Mouse (Mus musculus) left cerebral cortex, adult 9 months (tissue): ENCODE measurements at regions not wholly inside any gene's neighbourhood (a gene's known extent, or its start where the extent isn't known, plus 50 kb on each side); places are given as distances from the start of the nearest gene placed in this dataset.

ENCODE experiments used
- DNase-seq, 2 experiments: peaks; one replicate each; pipeline ENCODE4 v3.0.0; 2022; ENCODE audit warnings: low spot score in 2 of 2

GRCm38 (mm10) chr3:52758561-52758960, 258.5 kb downstream of the Cog6 start:
- peak in 1 of 2 experiments; percentile 40 for DNase-seq

DNA sequence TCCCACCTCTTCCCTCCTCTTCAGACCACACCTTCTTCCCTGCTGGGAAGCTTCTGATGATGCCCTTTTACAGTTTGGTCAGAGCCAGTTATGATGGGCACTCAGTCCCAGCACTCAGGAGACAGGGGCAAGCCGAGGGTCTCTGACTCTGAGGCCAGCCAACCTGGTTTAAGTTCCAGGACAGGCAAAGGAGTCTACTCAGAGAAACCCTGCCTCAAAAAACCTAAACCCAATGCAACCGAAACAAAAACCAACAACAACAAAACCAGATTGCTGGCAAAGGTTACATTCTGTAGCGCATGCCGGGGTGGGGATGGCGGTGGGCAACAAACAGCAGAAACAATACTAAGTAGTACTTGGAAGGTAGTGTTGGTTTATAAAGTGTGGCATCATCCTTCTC, 260.2 kb downstream of the Cog6 start:
- DNase-seq: no peak

- DNase-seq: no peak
These were observed 261.0 kb downstream of the Cog6 start for GRCm38 (mm10) chr3:52756006-52756405.

- DNase-seq: no peak
These were observed 262.1 kb downstream of the Cog6 start for GRCm38 (mm10) chr3:52754978-52755377.

GRCm38 (mm10) chr3:52754401-52754800, 262.6 kb downstream of the Cog6 start:
- DNase-seq: no peak

DNA sequence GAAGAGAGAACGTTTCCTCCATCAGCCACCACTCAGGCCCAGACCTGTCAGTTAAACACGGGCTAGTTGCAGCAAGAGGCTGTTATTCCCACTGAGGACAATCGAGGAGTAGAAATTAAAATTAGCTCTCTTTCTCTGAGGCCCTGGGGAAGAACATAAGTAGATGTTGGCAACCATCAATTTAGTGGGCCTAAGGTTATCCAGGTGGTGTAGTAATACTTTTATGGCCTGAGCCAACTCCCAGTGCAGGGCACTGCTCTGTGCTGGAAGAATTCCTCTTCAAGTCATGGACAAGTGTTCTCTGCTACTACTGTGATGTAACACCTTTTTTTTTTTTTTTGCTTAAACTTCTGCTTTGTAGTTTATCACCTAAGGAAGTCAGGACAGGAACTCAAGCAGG, 270.1 kb downstream of the Cog6 start:
- no peak for DNase-seq

DNA sequence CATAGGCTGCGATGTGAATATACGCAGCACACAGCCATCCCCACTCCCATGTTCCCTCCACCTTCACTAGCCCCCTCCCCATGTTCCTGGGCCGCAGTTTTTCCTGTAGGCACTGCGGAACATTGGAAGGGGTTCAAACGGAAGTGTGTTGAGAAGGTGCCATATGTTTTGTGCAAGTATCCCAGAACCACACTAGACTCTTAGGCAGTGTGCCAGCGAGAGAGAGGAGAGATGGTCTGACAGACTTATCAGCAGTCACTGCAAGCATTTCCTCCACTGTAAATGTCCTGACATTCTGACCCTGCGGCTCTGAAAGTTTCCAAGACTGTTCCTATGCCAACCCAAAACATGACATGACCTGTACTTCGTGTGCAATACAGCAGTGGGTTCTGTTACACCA, 272.7 kb downstream of the Cog6 start:
- DNase-seq: no peak

DNA sequence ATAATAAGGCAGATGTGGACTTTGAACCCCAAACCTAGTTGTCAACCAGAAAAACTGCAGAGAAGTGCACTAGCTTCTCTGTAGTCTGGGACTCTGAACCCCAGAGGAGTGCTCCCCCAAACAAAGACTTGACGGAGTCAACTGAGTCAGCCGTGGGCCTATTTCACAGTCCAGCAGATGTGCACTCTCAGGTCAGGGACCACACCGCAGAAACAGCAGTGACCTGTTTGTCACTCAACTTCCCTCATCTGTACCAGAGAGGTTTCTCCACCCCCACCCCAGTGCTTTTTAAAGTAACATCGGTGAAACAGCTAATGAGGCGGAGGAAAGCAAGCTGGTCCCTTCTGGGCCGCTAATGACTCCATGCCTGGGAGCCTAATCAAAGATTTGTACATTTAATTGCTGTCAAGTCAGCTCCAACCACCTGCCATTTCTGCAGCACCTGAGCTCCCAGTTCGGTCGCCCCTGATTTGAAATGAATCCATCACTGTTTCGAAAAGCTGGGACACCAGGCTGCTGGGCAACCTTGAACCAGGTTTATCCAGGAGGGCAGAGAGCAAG, 276.5 kb downstream of the Cog6 start:
- DNase-seq: no peak

- DNase-seq: no peak
These were observed 277.5 kb downstream of the Cog6 start for GRCm38 (mm10) chr3:52739526-52739925.

DNA sequence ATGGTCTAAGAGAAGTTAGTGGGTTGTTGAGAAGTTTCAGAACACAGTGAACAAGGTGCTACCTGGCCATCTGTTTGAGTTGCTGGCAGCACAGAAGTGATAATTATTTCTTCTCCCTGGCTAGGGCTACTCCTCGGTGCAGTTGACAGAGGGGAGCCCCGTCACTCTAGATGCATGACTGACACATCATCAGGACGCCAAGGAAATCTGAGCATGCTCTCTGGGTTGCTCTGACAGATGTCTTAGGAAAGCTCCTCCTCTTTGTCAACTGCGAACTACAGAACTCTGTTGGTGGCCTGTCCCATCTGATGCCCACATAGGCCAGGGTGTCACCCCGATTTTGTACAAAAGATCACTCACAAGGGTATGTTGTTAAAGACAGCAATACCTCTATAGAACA, 278.7 kb downstream of the Cog6 start:
- DNase-seq: no peak

DNA sequence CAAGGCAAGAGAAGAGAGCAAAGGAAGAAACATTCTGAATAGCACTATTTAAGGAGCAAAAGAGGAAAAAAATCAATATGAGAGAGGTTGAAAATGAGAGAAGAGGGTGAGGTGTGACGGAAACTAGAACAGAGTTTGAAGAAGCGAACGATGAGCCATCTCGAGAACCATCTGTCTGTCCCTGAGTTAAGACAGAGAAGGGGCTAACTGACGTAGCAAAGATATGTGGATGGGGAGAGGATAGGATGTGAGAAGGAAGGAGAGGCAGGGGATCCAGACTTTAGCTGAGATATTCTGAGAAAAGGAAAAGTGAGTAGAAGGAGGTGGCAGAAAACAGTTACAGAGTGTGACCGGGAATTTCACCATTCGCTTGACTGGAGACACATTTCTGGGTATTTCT, 281.1 kb downstream of the Cog6 start:
- no peak for DNase-seq

DNA sequence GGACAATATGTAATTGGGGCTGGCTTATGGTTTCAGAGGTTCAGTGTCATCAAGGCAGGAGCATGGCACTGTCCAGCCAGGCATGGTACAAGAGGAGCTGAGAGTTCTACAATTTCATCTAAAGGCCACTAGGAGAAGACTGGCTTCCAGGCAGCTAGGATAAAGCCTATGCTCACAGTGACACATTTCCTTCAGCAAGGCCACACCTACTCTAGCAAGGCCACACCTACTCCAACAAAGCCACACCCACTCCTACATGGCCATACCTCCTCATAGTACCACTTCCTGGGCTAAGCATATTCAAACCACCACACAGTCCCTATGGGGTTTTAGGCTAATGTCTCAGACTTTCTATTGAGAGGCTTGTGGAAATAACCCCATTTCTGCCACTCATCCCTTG, 285.1 kb downstream of the Cog6 start:
- DNase-seq: no peak

DNA sequence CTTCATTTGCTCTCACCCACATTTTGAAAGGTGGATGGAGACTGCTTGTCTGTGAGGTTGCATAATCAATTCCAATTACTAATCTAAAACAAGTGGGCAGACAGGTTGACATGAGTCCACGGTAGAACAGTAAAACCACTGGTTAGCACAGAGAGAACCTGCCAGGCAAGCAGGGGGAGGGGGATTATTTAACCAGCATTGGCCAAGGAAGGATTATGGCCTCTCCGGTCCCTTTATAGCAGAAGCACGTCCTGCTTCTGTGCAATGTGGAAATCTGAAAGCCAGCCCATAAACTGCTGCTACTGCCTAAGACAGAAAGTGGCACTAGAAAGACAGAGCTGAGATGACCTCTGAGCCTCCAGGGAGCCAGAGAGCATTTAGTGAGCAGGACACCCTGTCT, 285.5 kb downstream of the Cog6 start:
- no peak for DNase-seq

- DNase-seq: no peak
These were observed 287.3 kb downstream of the Cog6 start for GRCm38 (mm10) chr3:52729731-52730130.

- no peak for DNase-seq
These were observed 288.2 kb downstream of the Cog6 start for GRCm38 (mm10) chr3:52728860-52729259.

GRCm38 (mm10) chr3:52728426-52728825, 288.6 kb downstream of the Cog6 start:
- no peak for DNase-seq

DNA sequence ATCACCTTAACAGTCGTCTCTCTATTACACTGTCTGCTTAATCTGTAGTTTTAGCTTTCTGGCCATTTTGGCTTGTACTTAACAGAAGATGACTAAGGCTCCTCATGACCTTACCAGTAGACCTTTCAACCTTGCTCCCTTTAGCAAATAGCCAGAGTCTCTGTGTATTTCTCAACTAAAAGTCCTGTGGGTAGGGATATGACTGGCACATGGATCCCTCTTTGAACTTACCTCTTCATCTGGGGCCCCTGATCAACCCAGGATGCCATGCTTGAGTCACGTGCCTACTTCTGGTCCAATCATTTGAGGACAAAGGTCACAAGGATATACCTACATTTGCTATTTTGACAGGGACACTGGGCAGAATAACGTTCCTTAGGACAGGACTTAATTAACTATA, 292.7 kb downstream of the Cog6 start:
- no peak for DNase-seq

DNA sequence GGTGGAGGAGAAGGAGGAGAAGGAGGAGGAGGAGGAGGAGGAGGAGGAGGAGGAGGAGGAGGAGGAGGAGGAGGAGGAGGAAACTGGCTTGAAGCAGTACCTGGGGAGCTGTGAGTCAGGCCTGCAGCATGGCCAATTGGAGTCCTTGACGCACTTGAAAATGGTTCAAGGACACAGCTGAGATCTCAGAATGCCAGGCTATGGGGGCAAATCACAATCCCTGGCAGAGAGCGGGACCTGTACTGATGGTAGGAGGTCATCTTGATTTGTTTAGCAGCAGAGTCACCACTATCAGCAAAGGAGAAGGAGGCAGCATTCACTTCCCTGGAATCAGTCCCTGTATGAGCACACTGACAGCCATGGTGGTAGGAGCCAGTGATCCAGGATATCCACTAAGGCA, 294.1 kb downstream of the Cog6 start:
- no peak for DNase-seq

DNA sequence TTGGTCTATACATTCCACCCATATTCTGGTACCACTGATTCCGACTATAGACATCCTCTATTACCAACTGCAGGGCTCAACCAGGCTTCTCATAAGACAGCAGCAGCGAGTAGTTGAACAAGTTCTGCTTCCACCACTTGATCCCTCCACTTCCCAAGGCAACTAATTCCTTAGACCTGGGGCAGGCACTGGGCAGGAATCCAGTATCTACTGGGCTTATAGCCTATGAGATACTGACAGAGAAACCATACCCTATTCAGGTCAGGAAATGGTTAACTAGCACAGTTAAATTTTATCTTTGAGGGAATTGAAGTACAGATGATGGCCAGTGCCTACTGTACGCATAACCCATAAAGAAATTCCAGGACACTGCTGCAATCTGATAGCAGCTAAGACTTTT, 297.9 kb downstream of the Cog6 start:
- DNase-seq: no peak

DNA sequence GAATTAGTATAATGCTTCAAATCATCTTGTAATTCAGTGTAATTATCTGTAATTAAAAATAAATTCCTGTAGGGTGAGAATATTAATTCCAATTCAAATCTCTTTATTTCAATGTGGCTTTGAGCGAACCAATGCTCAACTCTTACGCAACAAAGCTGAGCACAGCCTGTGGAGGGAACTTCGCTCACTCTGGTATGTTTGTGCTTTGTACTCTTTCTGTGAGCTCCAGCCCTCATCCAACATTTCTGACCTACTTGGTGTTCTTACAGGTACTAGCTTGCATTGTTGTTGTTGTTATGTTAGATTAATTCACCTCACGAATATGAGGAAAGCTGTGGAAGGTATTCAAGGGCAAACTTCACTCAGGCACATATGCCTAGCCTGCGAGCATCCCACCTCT, 299.7 kb downstream of the Cog6 start:
- DNase-seq: no peak

DNA sequence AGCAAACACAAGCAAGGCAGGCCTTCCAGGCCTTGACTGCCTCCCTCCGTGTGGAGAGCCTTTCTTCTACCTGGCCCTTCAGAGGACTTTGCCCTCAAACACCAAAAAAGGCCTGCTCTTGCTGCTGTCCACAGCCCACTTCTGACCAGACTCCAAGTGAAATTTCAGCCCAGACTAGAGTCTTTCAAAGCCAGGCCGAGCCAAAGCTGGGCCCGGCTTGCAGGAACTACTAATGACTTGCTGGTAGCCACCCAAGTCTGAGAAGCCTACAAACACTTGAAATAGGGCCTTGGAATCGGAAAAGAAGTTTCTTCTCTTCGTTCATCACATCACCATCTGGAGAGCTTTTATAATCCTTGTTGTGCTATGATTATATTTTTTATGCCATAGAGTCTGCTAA, 304.9 kb downstream of the Cog6 start:
- DNase-seq: no peak

DNA sequence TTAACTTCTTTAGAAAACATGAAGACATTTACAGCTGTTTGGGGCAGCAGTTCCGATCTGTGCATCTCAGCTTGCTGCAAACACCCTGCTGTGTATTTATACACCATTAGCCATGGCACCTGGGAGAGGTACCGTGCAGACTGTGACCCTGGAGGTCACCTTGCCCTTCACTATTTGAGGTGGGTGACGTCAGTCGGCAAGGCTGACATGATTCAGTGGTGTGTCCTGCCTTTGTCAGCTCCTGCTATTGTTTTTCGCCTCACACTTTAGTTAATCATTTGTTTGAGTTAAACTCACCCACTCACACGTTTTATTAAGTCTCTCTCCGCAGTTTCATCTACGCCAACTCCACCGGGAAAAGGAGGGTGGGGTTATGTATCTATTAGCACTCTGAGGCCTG, 305.9 kb downstream of the Cog6 start:
- DNase-seq: no peak

GRCm38 (mm10) chr3:52708746-52709145, 308.3 kb downstream of the Cog6 start:
- DNase-seq: no peak

DNA sequence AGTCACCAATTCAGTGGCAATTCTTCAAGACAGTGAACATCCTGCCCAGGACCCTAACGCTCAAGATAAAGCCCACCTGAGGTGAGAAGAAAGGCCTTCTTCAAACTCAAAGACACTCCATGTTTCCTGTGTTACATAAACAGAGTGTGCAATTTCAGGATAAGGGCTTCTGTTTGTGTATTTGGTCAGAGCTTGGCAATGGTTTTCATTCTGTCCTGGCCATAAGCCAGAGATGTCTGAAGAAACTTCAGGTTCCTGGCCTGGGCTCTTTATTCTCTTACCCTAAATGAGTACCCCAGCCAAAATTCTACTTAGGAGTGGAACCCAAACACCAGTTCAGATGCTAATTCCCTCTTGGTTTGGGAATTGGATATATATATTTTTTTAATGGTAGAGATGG, 308.7 kb downstream of the Cog6 start:
- DNase-seq: no peak

- DNase-seq: no peak
These were observed 310.4 kb downstream of the Cog6 start for GRCm38 (mm10) chr3:52706626-52707025.
